Mouse (Mus musculus) CH12.LX (cell line): ENCODE results near the gene Teddm2. TPM values are rescaled to one million over a fixed set of nuclear protein-coding genes. Genes with fewer than 3 reads are reported as not detected.

Source experiments
- DNase-seq: peaks from one replicate; pipeline ENCODE4 v3.0.0-alpha.2; 2013; ENCODE audit errors: extremely low read depth
- H3K27ac ChIP-seq: 2 replicates; pipeline ENCODE4 v1.5.1; 2012; ENCODE audit warnings: low read depth, mild to moderate bottlenecking, control low read depth, moderate library complexity; ENCODE audit not compliant: insufficient read depth
- H3K27me3 ChIP-seq: replicated peaks from 2 replicates; pipeline ENCODE3; 2012; ENCODE audit warnings: inconsistent platforms
- H3K36me3 ChIP-seq, 2 experiments: replicated peaks in 1 of 2; 2 replicates each; pipeline versions ENCODE3 to v1.6.1; 2012; ENCODE audit warnings: inconsistent platforms in 1 of 2, low read length in 1 of 2, mild to moderate bottlenecking in 1 of 2, mixed read lengths in 1 of 2, moderate library complexity in 1 of 2; ENCODE audit not compliant: control insufficient read depth in 1 of 2, insufficient read depth in 1 of 2
- H3K4me1 ChIP-seq, 2 experiments: 2 replicates each; pipeline ENCODE4 v1.6.1; 2012; ENCODE audit warnings: inconsistent platforms in 1 of 2, moderate library complexity in 1 of 2; ENCODE audit not compliant: insufficient read depth in 2 of 2, control insufficient read depth in 1 of 2
- H3K4me2 ChIP-seq: 2 replicates; pipeline ENCODE4 v1.6.1; 2012; ENCODE audit warnings: low read depth, mild to moderate bottlenecking, control low read depth; ENCODE audit not compliant: poor library complexity, insufficient read depth, severe bottlenecking
- H3K4me3 ChIP-seq, 3 experiments: fragments of 150-350 bp in 1 of 3; sonication (generic) in 1 of 3; replicated peaks in 1 of 3; 2 replicates each; pipeline versions ENCODE3 to v1.5.1; 2011 to 2012; ENCODE audit warnings: low read depth in 2 of 3, low read length in 2 of 3, mild to moderate bottlenecking in 2 of 3, moderate library complexity in 2 of 3, control low read depth in 1 of 3, improper control_type of control experiment in 1 of 3, inconsistent platforms in 1 of 3, mixed read lengths in 1 of 3; ENCODE audit not compliant: poor library complexity in 1 of 3
- H3K79me2 ChIP-seq: replicated peaks from 2 replicates; pipeline ENCODE4 v1.6.1; 2012; ENCODE audit warnings: mild to moderate bottlenecking, moderate library complexity; ENCODE audit not compliant: control insufficient read depth, poor library complexity, insufficient read depth, severe bottlenecking; ENCODE audit errors: extremely low read depth
- H3K9ac ChIP-seq: 2 replicates; pipeline ENCODE4 v1.6.1; 2012; ENCODE audit warnings: low read depth, mild to moderate bottlenecking, control low read depth, moderate library complexity; ENCODE audit not compliant: insufficient read depth
- H3K9me3 ChIP-seq: replicated peaks from 2 replicates; pipeline ENCODE3; 2012; ENCODE audit warnings: low read length, inconsistent platforms, mixed read lengths
- CHD1 ChIP-seq: IDR thresholded peaks from 2 replicates; pipeline ENCODE4 v1.6.1; 2012; ENCODE audit warnings: low read depth, low read length, improper control_type of control experiment, inconsistent platforms
- E2F4 ChIP-seq: IDR thresholded peaks from 2 replicates; pipeline ENCODE4 v1.6.1; 2011; ENCODE audit warnings: low read depth, low read length, improper control_type of control experiment; ENCODE audit not compliant: insufficient replicate concordance
- EP300 ChIP-seq: IDR thresholded peaks from 2 replicates; pipeline ENCODE4 v1.6.1; 2011; ENCODE audit warnings: low read length, improper control_type of control experiment
- GABPA ChIP-seq: IDR thresholded peaks from 2 replicates; pipeline ENCODE4 v1.6.1; 2012; ENCODE audit warnings: low read depth, low read length, improper control_type of control experiment, inconsistent platforms; ENCODE audit not compliant: insufficient replicate concordance
- IRF4 ChIP-seq: IDR thresholded peaks from 2 replicates; pipeline ENCODE4 v1.6.1; 2014; ENCODE audit warnings: low read depth, mild to moderate bottlenecking, inconsistent platforms, low read length, improper control_type of control experiment
- JUN ChIP-seq: IDR thresholded peaks from 2 replicates; pipeline ENCODE4 v1.6.1; 2011; ENCODE audit warnings: low read depth, mild to moderate bottlenecking, low read length, improper control_type of control experiment, moderate library complexity; ENCODE audit not compliant: insufficient read depth
- JUND ChIP-seq: conservative IDR thresholded peaks from 2 replicates; pipeline ENCODE4 v1.6.1; 2011; ENCODE audit warnings: low read depth, low read length, improper control_type of control experiment
- MAFK ChIP-seq: IDR thresholded peaks from 2 replicates; pipeline ENCODE4 v1.6.1; 2011; ENCODE audit warnings: low read length, improper control_type of control experiment; ENCODE audit not compliant: insufficient replicate concordance
- MEF2A ChIP-seq: IDR thresholded peaks from 2 replicates; pipeline ENCODE4 v1.6.1; 2014; ENCODE audit warnings: low read depth, mild to moderate bottlenecking, inconsistent platforms, low read length, improper control_type of control experiment, borderline replicate concordance
- NRF1 ChIP-seq: IDR thresholded peaks from 2 replicates; pipeline ENCODE4 v1.6.1; 2014; ENCODE audit warnings: low read depth, mild to moderate bottlenecking, inconsistent platforms, low read length, improper control_type of control experiment, moderate library complexity
- PAX5 ChIP-seq: IDR thresholded peaks from 2 replicates; pipeline ENCODE4 v1.6.1; 2012; ENCODE audit warnings: low read length, inconsistent platforms, mixed read lengths
- POLR2A ChIP-seq: IDR thresholded peaks from 2 replicates; pipeline ENCODE4 v1.6.1; 2011; ENCODE audit warnings: low read depth, mild to moderate bottlenecking, improper control_type of control experiment, low read length
- RAD21 ChIP-seq: IDR thresholded peaks from 2 replicates; pipeline ENCODE4 v1.6.1; 2011; ENCODE audit warnings: low read depth, mild to moderate bottlenecking, low read length, improper control_type of control experiment, moderate library complexity
- SMC3 ChIP-seq: IDR thresholded peaks from 2 replicates; pipeline ENCODE4 v1.6.1; 2011; ENCODE audit warnings: low read depth, low read length, improper control_type of control experiment
- UBTF ChIP-seq: IDR thresholded peaks from 2 replicates; pipeline ENCODE4 v1.6.1; 2012; ENCODE audit warnings: low read depth, mild to moderate bottlenecking, inconsistent platforms, low read length, improper control_type of control experiment, moderate library complexity
- USF1 ChIP-seq: IDR thresholded peaks from 2 replicates; pipeline ENCODE4 v1.6.1; 2014; ENCODE audit warnings: low read depth, mild to moderate bottlenecking, inconsistent platforms, low read length, improper control_type of control experiment
- USF2 ChIP-seq: conservative IDR thresholded peaks from 2 replicates; pipeline ENCODE4 v1.6.1; 2011; ENCODE audit warnings: low read depth, low read length, improper control_type of control experiment
- ZC3H11A ChIP-seq: IDR thresholded peaks from 2 replicates; pipeline ENCODE4 v1.6.1; 2012; ENCODE audit warnings: low read depth, mild to moderate bottlenecking, inconsistent platforms, low read length, improper control_type of control experiment
- ZKSCAN1 ChIP-seq: IDR thresholded peaks from 2 replicates; pipeline ENCODE4 v1.6.1; 2012; ENCODE audit warnings: low read depth, inconsistent platforms, low read length, improper control_type of control experiment, borderline replicate concordance
- dilution Hi-C: fragments of 300-500 bp; cut with MboI; formaldehyde crosslinking; loops from 2 replicates; pipeline ENCODE4 v1.14.3; 2020; ENCODE audit warnings: low sequenced_read_pairs; ENCODE audit not compliant: extremely low pct_unique_long_range_greater_than_20kb, extremely low pct_ligation_motif_present
- in situ Hi-C: fragments of 300-500 bp; cut with MboI; formaldehyde crosslinking; loops from 3 replicates; pipeline ENCODE4 v1.14.3; 2019; ENCODE audit warnings: low sequenced_read_pairs, low pct_ligation_motif_present, low pct_unique_long_range_greater_than_20kb, mixed read lengths
- polyA plus RNA-seq: library from polyadenylated mRNA; unstranded; fragments of >175 nt; gene quantifications from 2 replicates; pipeline ENCODE4 v1.2.1, GENCODE M21; 2012; ENCODE audit warnings: low read depth; ENCODE audit not compliant: insufficient read length
- total RNA-seq, 2 experiments: library from RNA; depleted of rRNA; stranded (reverse); fragments of 300-350 nt in 1 of 2; fragments of >200 nt in 1 of 2; gene quantifications; 2 replicates each; pipeline ENCODE4 v1.2.3; 2012 to 2014

The Teddm2 gene
- total and polyA plus RNA-seq, 3 experiments = 0.04 TPM; not detected in 2

DNA sequence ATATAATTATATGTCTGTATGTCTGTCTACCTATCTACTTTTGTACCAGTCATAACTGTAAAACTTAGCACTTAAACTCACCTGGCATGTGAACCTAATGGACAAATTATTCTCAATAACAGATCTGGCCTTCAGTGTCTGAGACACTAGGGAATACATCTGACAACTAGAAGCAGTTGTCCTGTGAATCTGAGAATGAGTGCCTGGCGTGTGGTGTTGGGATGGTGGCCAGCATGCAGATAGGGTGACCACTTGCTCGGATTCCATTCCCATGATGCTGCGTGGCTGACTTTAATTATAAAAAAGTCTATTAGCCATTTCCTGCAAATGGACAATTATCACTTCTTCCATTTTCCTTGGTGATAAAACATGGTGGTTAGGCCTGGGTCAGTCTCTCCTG is 5.9 kb upstream of the Teddm2 start:
- Histone ChIP-seq H3K4me3 (no peak overlapping the region), H3K4me1 (peaks cover 0 to 12% of the 10 kb centered on the region in 2 experiments; a peak in 2 of 4 replicates), H3K27ac (no peak overlapping the region), H3K36me3 (peaks cover 36 to 71% of the 10 kb centered on the region in 2 experiments), H3K27me3 (no peaks in the 10 kb centered on the region), H3K9ac (no peak overlapping the region), H3K79me2 (no peaks in the 10 kb centered on the region), H3K9me3 (no peaks in the 10 kb centered on the region), H3K4me2 (no peak overlapping the region)
- in situ Hi-C loops = no loop called here
- no peak for DNase-seq
- TF ChIP-seq UBTF (no peak), JUN (no peak), NRF1 (no peak), IRF4 (no peak)
- TF ChIP-seq, all 38 proteins: peak for 0
- dilution Hi-C loops = no loop called here

DNA sequence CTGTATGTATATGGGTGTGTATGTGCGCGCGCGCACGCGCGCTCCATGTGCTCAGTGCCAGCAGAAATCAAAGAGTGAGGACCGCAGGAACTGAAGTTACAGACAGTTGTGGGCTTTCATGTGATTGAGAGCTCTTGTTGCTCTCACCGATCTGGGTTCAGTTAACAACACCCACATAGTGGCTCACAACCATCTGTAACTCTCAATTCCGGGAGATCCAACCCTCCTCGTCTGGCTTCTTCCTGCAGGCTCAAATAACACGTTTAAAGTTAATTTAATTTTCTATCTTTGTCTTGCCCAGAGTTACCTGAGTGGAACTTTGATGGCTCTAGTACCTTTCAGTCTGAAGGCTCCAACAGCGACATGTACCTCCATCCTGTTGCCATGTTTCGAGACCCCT is 4.2 kb upstream of the Teddm2 start:
- Histone ChIP-seq H3K27me3 (no peaks in the 10 kb centered on the region), H3K36me3 (peaks cover 36 to 60% of the 10 kb centered on the region in 2 experiments), H3K9me3 (no peaks in the 10 kb centered on the region), H3K79me2 (no peaks in the 10 kb centered on the region), H3K4me3 (no peak overlapping the region), H3K4me1 (peaks cover 0 to 16% of the 10 kb centered on the region in 2 experiments; a peak in 2 of 4 replicates), H3K9ac (no peak overlapping the region), H3K27ac (no peak overlapping the region), H3K4me2 (no peak overlapping the region)
- no peak for DNase-seq
- in situ Hi-C loops = no loop called here
- dilution Hi-C loops = no loop called here
- TF ChIP-seq E2F4 (no peak), MEF2A (no peak), CHD1 (no peak), EP300 (no peak), GABPA (no peak), MAFK (no peak), RAD21 (no peak), ZKSCAN1 (no peak), POLR2A (no peak), ZC3H11A (no peak), JUND (no peak)

GRCm38 (mm10) chr1:153903006-153903405 is 3.0 kb upstream of the Teddm2 start:
- peaks cover 36 to 51% of the 10 kb centered on the region in 2 experiments for H3K36me3 ChIP-seq
- no peak for TF ChIP-seq MAFK
- no peak for TF ChIP-seq SMC3
- no peak for TF ChIP-seq USF2
- no peak for TF ChIP-seq PAX5
- no peak for TF ChIP-seq E2F4
- no peak for TF ChIP-seq POLR2A
- TF ChIP-seq UBTF = no peak
- TF ChIP-seq USF1 = no peak
- TF ChIP-seq, all 38 proteins: peak for 0
- Histone ChIP-seq H3K9me3 (no peaks in the 10 kb centered on the region), H3K4me2 (no peak overlapping the region), H3K9ac (no peak overlapping the region), H3K27me3 (no peaks in the 10 kb centered on the region), H3K4me3 (no peak overlapping the region), H3K79me2 (no peaks in the 10 kb centered on the region), H3K27ac (no peak overlapping the region), H3K4me1 (peaks cover 3 to 29% of the 10 kb centered on the region in 2 experiments; a peak in 3 of 4 replicates)
- dilution Hi-C loops = no loop called here
- in situ Hi-C loops = no loop called here
- DNase-seq = no peak
